Mouse (Mus musculus): ENCODE measurements around the gene Dzip1l. TPM values are rescaled to one million over a fixed set of nuclear protein-coding genes. Genes with fewer than 3 reads are reported as not detected.
A peak's percentile ranks its signal among the peaks of the same experiment; 100 is the strongest.

The Dzip1l gene
- total RNA-seq, 2 experiments from 2014 or later = 8.3 to 8.9 TPM

DNA sequence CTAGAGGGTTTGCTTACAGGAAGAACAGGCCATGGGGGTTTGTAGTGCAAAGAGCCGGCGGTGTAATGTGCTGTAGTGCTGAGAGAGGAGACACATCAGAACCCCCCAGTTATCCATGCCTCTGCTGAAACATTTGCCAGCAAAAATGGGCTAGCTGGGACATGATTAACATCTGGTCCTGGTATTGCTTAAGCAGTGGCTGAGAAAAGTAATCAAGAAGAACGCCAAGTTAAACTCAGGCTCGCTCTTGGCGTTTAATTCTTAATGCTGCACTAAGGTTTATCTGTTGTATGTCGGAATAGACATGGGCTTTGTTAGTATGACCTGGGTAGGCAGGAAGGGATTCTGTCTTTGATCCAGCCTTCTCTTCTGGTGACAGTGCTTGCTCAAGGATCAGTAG is 16.8 kb downstream of the Dzip1l start:
- DNase-seq (ENCODE audit: low spot score in 2 of 2) = no peak

DNA sequence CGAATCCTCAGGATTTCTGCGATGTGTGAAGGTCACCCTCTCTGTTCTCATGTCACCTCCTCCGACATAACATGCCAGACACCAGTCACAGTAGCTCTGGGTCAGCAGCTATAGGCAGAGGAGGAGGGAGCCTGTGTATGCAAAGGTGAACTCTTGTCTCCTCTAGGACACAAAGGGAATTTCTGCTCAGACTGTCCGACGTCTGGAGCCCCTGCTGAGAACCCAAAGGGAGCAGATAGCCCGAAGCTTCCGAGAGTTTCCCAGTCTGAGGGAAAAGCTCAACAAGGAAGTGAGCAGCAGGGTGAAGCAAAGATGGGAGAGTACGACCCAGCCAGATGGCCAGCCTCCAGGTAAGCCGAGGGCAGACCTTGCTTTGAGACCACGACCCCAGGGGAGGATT is 31.5 kb downstream of the Dzip1l start:
- no peak for DNase-seq (ENCODE audit: low spot score in 2 of 2)

DNA sequence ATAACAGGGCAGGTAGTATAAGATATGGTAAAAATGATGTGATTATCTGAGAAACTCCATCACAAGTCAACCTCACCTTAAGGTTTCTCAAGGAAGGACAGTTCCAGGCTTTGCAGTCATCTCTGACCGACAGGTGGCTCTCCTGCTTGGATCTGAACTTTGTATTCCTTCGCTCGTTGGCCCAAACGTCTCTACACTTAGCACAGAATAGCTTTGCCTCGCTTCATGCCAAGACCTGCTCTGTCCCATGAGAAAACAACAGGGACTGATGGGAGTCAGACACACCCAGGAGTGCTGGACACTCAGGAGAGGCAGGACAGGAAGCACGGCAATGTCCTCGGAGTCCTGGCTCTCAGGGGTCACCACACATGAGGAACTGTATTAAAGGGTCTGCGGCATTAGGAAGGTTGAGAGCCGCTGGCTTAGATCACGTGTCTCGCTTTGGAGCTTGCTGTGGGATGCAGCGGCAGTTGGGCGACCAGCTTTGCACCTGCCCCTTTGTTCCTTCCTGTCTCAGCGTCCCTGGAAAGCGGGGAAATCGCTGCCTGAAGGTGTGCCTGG is 32.4 kb downstream of the Dzip1l start:
- no peak for DNase-seq (ENCODE audit: low spot score in 2 of 2)

DNA sequence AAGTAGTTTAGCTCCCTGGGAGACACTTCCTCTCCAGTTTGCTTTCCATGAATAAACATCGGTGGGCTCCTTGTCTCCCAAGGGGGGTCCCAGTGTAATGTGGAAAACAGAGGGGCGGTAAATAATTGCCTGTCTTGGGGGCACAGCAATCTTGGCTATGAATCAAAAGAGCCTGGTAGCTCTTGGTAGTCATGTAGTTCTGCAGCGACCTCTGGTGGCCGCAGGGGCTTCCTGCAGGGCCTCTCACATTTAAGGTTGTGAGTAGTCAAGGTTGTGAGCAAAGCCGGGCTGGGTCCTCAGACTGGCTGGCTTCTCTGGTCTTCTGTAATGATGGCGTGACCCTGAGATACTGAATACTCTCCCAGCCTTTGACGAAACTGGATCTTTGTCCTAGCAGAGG is 33.1 kb downstream of the Dzip1l start:
- DNase-seq (ENCODE audit: low spot score in 2 of 2) = peak in 1 of 2 experiments; percentile 62

DNA sequence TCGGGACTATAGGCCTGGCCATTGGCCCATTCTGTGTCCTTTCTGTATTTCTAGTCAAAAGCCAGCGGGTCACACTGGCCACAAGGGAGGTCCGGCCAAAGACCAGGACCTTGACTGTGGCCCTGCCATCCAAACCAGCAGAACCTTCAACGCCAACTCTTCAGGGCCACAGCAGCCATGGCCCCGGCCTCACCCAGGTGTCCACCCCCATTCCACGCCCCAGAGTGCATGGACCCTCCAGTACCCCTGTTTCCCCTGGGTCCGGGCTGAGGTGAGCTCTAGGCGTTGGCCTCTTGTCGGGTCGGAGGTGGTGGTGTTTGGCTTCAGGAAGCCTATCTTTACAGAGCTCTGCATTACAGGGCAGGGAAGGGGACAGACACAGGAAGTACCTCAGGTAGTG is 33.6 kb downstream of the Dzip1l start:
- no peak for DNase-seq (ENCODE audit: low spot score in 2 of 2)

DNA sequence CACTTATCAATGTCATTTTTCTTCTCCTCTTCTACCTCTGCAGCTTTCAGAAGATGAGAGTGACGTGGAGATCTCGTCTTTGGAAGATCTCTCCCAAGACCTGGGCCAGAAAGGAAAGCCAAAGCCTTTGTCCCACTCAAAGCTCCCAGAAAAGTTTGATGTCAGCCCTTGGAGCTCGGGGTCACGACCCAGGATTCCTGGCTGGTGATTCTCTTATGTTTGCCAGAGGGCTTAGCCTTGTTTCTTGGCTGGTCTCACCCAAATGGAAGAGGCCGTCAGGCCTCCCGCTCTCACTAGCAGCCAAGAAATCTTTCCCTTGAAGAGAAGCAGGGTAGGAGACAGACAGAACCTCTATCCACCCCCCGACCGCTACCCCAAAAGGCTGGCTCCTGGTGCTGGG is 38.3 kb downstream of the Dzip1l start:
- DNase-seq (ENCODE audit: low spot score in 2 of 2) = no peak

DNA sequence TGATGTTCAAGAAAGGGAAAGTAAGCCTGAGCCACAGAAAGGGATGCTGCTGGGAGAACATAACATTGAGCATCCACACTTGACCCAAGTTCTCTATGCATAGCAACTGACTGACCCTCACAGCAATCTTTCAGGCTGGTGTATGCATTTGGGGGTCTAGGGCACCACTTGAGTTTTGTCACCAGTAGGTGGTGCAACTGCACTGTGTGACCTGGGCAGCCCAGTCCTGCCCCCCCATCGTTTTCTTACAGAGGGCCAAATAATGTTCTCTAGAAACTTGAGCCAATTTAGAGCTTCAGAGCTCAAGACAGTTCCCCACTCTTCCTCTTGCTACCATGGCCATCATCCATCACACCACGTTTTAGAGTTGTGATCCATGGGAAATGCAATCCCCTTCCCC is 42.3 kb downstream of the Dzip1l start:
- DNase-seq (ENCODE audit: low spot score in 2 of 2) = no peak

DNA sequence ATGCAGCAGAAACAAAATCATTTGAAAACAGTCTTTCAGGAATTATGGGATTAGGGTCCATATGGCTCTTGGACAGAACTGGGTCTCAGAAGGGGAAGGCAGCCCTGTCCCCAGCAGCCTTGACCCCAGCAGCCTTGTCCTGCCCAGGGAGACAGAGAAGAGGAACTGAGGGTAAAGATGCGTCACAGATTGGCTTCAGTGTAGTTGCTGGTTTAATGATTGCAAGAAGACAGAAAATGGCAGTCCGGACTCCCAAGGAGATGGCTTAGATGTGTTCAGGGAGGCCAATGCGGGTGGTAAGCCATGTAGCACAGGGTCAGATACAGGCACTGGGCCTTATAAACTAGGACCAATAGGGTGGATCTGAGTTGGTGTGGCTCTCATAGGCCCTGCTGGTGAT is 46.4 kb downstream of the Dzip1l start:
- DNase-seq (ENCODE audit: low spot score in 2 of 2) = no peak

DNA sequence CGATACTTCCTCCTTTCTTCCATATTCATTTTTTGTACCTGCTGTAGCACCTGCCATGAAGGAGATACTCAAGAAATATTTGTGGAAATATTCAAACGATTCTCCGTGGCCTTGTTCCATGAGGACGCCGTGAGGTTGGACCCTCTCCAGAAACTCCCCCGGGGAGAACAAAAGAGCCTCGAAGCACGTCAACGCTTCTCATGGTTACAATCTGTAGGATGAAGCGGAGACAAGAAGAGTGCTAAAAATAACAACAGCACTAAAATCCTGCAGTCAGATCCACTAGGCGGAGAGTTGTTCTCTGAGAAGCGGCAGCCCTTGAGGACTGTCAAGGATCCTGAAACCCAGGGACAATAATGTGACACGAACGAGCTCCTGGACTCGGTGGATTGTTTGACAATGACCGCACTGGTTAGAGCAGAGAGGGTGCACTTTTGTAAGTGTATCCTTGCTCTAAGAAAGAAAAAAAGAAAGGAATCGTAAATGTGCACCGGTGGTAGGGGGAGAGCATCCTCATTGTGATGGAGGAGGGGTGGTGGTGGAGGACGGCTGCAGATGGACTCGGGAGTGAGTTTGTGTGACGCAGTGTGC is 52.8 kb downstream of the Dzip1l start:
- DNase-seq (ENCODE audit: low spot score in 2 of 2) = no peak

DNA sequence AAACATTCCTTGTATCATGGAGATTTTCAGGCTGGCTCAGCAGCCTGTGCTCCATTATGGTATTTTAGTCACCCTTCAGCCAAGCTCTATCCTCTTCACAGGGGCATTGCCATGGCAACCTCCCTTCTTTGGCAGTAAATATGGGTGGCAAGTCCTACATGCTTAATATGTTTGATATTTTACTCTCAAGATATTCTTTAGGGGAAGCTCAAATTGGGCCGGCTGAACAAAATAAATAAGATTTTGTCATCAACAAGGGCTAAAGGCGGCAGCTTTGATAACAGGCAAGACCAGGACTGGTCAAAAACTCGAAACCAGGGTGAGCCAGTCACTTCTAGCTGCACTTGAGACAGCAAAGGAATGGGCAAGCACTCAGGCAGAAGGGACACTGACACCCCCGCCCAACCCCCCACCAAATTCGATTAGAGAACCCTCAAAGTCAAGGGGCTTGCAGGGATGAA is 55.8 kb downstream of the Dzip1l start:
- DNase-seq (ENCODE audit: low spot score in 2 of 2) = no peak

DNA sequence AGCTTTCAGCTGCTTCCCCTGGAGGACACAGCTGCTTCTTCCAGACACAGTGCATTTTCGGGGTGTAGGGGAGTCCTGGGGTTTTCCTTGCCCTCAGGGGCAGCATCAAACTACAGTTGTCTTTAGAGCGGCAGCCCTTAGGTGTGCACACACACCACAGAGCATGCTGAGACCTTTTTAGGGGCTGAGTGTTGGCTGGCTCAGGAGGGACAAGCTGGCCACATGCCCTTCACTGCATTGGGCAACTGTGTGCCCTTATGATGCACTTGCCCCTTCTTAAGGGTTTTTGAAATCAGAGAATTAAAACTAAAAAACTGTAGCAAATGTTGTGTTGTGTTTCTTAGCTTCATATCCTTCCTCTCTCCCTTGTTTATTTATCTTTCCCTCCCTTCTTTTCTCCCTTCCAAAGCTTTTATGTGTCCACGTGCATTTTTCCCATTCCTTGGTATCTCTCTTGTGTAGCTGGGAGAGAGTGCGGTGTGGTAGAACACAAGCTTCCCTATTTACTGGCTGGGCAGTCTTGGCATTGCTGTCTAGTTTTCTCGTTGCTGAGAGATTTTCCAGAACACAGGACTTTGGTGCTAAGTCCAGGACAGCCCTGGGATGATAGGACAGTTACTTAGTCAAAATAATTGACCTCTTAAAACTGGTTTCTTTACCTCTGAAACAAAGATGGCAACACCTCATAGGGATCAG is 56.4 kb downstream of the Dzip1l start:
- no peak for DNase-seq (ENCODE audit: low spot score in 2 of 2)

DNA sequence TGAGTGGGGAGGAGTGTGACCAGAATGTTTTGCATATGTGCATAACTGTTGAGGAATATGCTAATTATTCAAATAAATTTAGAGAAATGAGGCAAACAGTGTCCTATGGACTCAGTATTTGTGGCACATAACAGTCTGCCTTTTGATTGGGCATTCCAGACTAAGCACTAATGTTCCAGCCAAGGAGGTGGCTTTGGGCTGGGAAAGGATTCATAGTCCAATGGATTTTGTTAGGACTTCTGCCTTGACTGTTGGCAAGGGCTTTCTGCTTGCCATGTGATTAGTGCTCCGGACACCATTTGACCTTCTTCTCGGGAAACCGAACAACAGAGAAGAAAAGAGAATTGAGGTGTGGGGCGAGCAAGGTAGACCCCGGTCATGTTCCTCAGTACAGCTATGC is 60.5 kb downstream of the Dzip1l start:
- no peak for DNase-seq (ENCODE audit: low spot score in 2 of 2)

DNA sequence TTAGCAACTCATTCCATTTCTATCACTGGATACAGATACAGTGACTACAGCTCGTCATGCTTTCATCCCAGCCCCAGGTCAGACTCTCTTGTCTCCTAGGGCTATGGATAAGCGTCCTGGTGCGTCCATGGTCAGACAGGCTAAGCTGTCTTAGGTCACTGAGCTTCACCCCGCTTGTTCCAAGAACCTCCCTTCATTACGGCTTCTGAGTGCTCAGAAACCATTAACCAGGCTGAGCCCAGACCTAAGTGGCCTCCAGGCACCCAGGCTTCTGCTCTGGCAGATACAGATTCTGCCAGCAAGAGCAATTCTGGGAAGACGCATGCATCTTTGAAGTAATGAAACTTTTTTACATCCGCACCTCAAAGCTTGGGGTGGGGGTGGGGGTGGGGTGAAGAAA is 61.1 kb downstream of the Dzip1l start:
- DNase-seq (ENCODE audit: low spot score in 2 of 2) = no peak

DNA sequence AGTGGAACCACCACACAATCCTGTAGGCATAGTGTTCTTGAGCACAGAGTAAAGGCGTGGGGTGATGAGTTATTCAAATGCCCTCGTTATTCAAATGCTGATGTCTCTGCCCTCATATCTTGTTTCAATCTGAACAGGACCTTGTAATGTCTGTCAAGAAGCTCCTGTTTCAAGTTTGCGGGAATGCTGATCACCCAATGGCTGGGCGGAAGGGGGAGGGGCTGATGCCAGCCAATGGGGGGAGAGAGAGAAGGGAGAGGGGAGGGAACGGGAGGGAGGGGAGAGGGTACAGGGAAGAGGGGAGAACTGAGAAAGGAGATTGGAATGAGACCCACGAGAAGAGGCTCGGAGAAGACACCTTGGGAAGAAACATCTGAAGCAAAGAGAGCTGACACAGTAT is 65.7 kb downstream of the Dzip1l start:
- no peak for DNase-seq (ENCODE audit: low spot score in 2 of 2)

DNA sequence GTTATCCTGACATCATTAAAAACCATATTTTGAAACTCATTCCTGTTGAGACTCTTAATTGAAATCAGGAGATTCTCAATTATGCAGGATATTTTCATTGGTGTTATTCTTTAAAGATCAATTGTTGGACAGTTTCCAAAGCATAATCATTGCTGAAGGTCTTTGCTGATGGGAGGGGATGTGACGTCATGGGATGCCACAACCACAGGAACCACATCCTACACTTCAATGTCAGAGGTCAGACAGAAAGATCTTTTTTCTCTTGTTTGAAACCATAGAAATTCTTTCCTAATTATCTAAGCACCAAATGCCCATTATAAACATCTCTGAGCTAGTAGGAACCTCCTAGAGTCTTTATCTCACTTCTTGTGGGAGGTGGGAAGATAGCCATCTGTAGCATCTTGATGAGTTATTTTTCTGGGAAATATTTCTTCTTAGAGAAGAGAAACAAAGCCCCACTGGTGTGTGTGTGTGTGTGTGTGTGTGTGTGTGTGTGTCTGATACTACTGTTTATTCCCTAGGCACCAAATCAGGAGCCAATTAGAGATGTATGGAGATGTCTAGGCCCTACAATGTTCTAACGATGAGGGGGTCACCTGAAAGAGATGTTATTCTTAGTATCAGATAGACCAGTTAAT is 70.6 kb downstream of the Dzip1l start:
- no peak for DNase-seq (ENCODE audit: low spot score in 2 of 2)

DNA sequence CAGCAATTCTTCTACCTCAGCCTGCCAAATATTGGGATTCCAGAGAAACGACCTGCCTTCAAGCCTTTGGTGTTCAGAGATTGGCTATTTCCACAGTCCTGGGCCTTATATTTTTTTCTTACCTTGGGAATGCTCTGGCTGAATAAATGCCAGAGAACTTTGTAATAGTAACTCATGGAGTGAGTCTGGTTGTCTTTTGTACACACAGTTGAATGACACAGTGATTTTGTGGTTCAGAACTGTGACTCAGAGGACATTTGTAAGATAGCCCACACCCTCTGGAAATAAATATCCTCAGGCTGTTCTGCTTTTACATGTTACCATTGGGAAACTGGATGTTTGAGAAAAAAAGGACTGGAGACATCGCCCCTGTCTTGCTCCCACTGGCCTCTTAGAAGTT is 71.9 kb downstream of the Dzip1l start:
- DNase-seq (ENCODE audit: low spot score in 2 of 2) = no peak

DNA sequence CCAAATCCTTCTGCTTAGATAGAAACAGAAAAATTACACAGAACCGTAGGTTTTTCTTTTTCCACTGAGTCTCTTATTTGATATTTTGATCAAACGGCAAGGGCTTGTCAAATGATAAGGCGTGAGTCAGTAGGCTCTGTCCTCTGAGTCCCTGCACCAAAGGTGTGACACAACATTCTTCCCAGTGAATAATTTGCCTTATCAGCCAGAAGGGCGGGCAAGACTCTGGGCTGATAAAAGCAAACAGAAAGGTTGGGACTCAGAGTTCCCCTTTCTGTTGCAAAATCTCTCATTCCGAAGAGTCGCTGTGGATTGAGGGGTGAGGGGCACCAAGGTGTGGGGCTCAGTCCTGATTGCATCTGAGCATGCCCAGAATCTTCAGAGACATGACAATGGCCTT is 72.9 kb downstream of the Dzip1l start:
- no peak for DNase-seq (ENCODE audit: low spot score in 2 of 2)

DNA sequence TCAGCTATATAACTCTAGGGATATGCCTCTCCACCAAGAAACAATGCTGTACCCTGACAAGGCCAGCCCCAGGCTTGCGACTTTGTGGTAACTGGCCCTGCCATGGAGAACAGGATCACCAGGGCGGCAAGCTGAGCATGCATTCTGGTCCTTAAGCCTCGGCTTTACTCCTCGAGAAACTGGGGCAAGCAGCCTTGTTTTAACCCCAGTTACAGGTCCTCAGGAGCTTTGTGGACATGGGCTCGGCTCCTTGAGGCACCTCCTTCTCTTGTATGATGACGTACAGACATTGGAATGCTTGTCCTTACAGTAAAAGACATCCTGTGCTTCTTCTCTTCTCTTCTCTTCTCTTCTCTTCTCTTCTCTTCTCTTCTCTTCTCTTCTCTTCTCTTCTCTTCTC is 74.4 kb downstream of the Dzip1l start:
- no peak for DNase-seq (ENCODE audit: low spot score in 2 of 2)

DNA sequence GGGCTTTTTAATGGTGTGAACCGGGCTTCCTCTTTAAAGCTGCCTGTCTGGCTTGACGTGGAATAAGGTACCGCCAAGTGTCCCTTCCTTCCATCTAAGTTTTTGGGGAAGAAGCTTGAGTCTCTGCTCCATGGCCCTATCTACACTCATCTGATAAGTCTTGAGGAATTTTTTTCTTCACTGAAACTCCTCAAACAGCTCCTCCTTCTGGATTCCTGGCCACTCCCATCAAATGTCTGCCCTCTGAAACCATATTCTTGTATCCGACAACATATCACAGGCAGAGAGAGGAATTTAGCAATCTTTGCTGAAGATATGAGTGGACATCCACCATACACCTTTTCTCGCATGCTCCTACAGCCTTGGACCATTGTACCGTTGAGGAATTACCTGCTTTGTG is 77.0 kb downstream of the Dzip1l start:
- DNase-seq (ENCODE audit: low spot score in 2 of 2) = no peak

DNA sequence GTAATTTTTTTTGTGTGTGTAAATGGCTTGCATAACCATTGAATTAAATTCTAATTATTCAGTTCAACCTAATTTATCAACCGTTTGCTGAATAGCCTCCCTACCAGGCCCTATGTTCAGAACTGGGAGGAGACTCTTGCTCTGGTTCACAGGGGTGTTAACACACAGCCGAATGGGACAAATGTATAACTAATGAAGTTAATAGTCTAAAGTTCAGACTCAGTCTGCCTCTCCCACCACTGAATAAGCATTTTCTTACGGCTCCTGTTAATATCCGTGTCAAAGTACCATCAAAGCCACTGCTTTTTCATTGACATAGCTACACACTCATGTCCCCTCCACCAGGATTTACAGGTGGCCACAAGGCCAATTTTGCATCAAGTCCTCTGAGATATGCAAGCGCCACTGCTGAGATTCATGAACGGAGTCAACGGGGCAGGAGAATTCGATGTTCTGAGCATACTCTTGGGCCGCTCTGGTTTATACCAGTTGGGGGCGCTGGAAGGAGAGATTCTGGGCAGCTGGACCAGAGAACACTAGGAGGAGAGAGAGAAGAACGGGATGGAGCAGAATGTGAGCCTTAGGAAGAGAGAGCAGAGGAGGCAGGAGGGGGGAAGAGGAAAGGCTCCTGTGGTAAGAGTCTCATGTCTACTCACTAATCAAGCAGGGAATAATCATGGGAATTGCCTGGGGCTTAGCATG is 78.3 kb downstream of the Dzip1l start:
- no peak for DNase-seq (ENCODE audit: low spot score in 2 of 2)

DNA sequence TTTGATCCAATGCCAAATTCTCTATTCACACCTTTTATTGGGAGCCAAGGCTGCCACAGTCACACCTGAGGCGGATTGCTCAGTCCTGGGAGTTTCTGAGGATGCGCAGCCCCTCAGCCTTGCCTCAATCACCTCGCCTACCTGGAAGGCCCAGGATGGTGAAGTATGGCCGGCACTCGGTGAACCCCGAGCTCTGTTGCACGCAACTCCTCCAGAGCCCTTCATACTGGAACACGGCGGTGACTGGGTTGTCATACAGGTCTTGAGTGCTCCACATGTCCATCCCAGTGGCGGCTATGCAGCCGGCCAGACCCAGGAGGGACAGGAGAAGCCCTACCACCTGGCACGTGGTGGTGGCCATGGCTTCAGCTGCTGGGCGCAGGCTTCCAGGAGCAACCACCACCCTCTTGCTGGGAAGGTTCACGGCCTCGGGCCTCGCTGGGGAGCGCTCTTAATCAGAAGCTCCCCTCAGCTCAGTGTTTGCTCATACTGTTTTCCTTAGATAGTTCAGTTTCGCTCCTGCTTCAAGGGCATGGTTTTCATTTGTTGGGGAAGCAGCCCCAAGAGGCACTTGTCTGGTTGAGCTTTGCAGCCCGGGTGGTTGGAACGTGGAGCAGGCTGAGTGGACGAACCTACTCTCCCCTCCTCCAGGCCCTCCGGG is 80.4 kb downstream of the Dzip1l start:
- DNase-seq (ENCODE audit: low spot score in 2 of 2) = no peak
